Mouse (Mus musculus) ovary, adult 10 weeks (tissue): Measurements from ENCODE around the gene 1190005I06Rik. TPM values are rescaled to one million over a fixed set of nuclear protein-coding genes. Genes with fewer than 3 reads are reported as not detected.

Experiments used
- polyA plus RNA-seq: library from polyadenylated mRNA; stranded (reverse); fragments of 350-450 nt; fragmentation: Illumina TruSeq; extraction: RNeasy Lipid Tissue Mini Kit (QIAGEN cat#74804); gene quantifications from one replicate; pipeline ENCODE4 v1.2.3, GENCODE M21; 2014

1190005I06Rik gene
- not detected for polyA plus RNA-seq

DNA sequence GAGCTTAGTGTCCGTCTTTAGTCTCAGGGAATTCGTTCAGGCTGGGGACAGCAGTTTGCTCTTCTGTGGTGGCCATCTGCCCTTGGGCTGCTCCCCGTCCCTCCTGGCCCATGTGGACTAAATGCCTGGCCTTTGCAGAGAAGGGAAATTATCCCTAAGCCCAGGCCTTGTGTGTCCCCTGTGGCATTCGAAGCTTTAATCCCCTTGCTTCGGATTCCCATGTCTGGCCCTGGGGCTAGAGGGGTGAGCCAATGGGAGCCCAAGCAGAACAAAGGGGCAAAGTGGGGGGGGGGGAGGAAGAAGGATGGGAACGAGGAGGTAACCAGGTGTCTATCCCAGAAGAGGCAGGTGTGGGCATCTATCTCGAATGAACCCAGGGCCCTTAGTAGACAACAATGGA, at the start of gene 1190005I06Rik:
Gene 1190005I06Rik (minus strand): TSS at position 101 of the 400 bp plus-strand sequence.

DNA sequence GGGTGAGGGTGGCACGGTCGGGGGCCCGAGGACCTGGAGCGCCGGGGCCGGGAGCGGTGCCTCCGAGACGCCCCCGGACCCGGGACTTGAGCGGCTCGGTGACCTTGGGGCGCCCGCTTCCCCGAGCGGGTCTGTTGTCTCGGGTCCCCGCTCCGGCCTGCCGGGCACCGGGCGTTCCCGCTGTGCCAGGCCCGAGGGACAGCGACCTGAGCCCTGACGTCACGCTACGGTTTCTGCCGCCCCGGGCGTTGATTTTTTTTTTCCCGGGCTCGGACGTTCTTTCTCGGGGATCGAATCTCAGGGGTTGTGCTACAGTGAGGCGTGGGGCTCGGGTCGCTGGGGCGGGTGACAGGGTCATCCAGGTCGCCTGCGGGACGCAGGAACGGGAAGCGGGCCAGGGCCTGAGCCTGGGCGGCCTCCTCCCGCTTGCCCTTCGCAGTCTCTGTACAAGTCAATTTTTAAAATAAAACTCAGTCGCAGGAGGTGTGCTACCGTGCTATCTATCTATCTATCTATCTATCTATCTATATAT, 21.0 kb upstream of the 1190005I06Rik start, which contains the start of gene Emc8:
Gene Emc8 (minus strand): TSS at position 200 of the 532 bp plus-strand sequence.

DNA sequence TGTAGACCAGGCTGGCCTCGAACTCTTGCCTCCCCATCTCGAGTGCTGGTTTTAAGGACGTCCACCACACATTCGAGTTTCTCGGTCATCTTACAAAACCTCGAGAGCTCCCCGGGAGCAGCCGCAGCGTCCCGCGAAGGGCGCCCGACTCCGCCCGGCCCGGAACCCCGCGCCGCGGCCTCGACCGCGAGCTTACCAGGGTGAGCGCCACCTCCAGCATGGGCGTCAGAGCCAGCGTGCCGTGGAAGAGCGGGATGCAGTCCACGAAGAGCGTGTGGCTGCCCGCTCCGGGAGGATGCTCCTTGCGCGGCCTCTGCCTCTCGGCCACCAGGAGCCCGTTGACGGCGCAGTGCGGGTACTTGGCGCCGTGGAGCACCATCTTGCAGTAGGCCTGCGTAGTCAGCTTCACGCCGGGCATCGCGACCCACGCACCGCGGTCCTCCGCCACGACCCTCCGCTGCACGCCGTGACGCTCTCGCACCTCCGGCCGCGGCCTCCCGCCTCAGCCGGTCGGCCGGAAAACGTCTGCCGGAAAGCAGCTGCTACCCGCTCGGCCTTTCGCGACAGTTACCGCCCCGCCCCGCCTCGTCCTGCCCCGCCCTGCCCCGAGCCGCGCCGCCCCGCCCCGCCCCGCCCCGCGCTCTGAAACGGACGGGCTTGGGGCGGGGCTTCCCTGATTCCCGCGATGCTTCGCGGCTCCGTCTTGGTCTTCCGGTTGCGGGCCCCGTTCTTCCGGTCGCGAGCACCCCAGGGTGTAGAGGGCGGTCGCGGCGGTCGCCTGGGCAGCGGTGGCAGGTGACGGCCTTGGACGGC, 20.3 kb upstream of the 1190005I06Rik start, which contains the start of the genes Gm27021 and Cox4i1:
Gene Gm27021 (minus strand): TSS at position 519 of the 813 bp plus-strand sequence.
Gene Cox4i1 (plus strand): TSS at position 662 of the 813 bp plus-strand sequence.

DNA sequence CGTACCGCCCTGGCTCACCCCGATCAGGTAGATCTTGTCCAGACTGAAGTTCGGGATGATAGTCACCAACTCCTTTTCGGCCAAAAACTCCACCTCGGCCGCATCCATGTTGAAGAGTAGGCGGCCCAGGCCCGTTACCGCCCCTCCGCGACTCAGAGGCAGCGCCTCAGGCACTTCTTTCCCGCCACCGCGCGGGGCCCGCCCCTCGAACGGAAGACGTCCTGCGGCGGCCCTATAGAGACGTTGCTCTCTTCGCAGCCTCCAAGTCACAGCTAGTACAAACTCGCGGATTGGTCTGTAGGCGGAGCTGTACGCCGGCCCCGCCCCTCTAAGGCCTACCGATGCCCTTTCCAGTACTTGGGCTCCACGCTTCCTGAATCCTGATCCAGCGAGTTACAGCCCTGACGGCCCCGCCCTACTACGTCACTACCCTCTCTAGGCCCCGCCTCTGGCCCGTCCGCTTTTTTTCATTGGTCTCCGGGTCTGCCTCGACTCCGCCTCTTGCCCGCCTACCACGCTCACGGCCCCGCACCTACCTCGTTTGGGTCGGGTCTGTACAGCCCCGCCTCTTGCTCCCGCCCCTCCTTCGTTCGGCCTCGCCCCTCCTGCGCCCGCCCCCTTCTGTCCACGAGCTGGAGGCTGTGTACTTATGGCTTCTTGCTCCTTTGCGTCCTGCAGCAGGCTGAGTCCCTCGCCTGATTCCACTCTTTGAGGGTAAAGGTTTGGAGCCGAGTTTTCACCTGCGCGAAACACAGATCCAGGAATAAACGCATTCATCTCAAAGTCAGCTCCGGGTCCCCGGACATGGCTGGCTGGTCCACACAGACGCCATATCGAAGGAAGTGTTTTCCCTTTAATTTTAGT, 58.3 kb downstream of the 1190005I06Rik start, which contains the start of gene Gins2:
Gene Gins2 (minus strand): TSS at position 397 of the 864 bp plus-strand sequence.

Other genes with a start within 250 kb of the 1190005I06Rik start
- 1.3 TPM for gene Gins2, start 58.3 kb downstream of the 1190005I06Rik start, polyA plus RNA-seq
- gene Gm27021, start 20.4 kb upstream of the 1190005I06Rik start, polyA plus RNA-seq = not detected
- 14.3 TPM for gene Cox4i1, start 20.6 kb upstream of the 1190005I06Rik start, polyA plus RNA-seq
- 8.4 TPM for gene Emc8, start 20.9 kb upstream of the 1190005I06Rik start, polyA plus RNA-seq
- gene Irf8, start 88.7 kb upstream of the 1190005I06Rik start, polyA plus RNA-seq = 1.3 TPM